Mouse (Mus musculus) left cerebral cortex, postnatal 14 days (tissue): Measurements from ENCODE around the gene Kcnj16. TPM values are rescaled to one million over a fixed set of nuclear protein-coding genes. Genes with fewer than 3 reads are reported as not detected.
A peak's percentile ranks its signal among the peaks of the same experiment; 100 is the strongest.

ENCODE experiments used
- DNase-seq, 2 experiments: peaks; one replicate each; pipeline ENCODE4 v3.0.0; 2021 to 2022; ENCODE audit warnings: low spot score in 2 of 2, mixed read lengths in 1 of 2
- intact Hi-C: fragments of 180-260 bp; cut with DNase I; formaldehyde crosslinking; loops from one replicate; pipeline ENCODE4 v1.15.1; 2025
- total RNA-seq, 2 experiments: library from RNA; stranded (reverse); gene quantifications; 2 replicates each; pipeline ENCODE4 v1.2.3; 2021

Kcnj16 gene
- total RNA-seq, 2 experiments from 2014 or later = 21.6 to 24.8 TPM

- intact Hi-C loops = loop anchor here (5.0 kb wide), 1 partner anchor 477 kb away; no protein-coding TSS in a partner anchor
- no peak for DNase-seq
These were observed 86.4 kb downstream of the Kcnj16 start for GRCm38 (mm10) chr11:111054252-111054651.

GRCm38 (mm10) chr11:111054854-111055822 is 87.3 kb downstream of the Kcnj16 start:
- DNase-seq = peak in 1 of 2 experiments; percentile 38
- intact Hi-C loops = loop anchor here (5.0 kb wide), 1 partner anchor 478 kb away; no protein-coding TSS in a partner anchor

- intact Hi-C loops = no loop called here
- DNase-seq = peak; percentile 43 to 58
These were observed 88.2 kb downstream of the Kcnj16 start for GRCm38 (mm10) chr11:111056030-111056429.

- intact Hi-C loops = no loop called here
- DNase-seq = no peak
These were observed 89.6 kb downstream of the Kcnj16 start for GRCm38 (mm10) chr11:111057435-111057834.

GRCm38 (mm10) chr11:111059440-111059839 is 91.6 kb downstream of the Kcnj16 start:
- no peak for DNase-seq
- intact Hi-C loops = no loop called here

GRCm38 (mm10) chr11:111060216-111060615 is 92.4 kb downstream of the Kcnj16 start:
- DNase-seq = no peak
- intact Hi-C loops = loop anchor here (10.0 kb wide), 2 partner anchors 385 to 525 kb away; no protein-coding TSS in a partner anchor

GRCm38 (mm10) chr11:111064751-111065527 is 97.1 kb downstream of the Kcnj16 start:
- peak; percentile 58 to 60 for DNase-seq
- intact Hi-C loops = loop anchor here (2.0 to 10.0 kb wide), 4 partner anchors 380 to 530 kb away; no protein-coding TSS in a partner anchor

- intact Hi-C loops = loop anchor here (2.0 to 10.0 kb wide), 4 partner anchors 379 to 531 kb away; no protein-coding TSS in a partner anchor
- peak; percentile 93 to 95 for DNase-seq
These were observed 97.9 kb downstream of the Kcnj16 start, which contains the start of gene Kcnj2 for GRCm38 (mm10) chr11:111065635-111066298. Gene Kcnj2 (plus strand): TSS chr11:111066164.

GRCm38 (mm10) chr11:111066299-111066691 is 98.5 kb downstream of the Kcnj16 start:
- intact Hi-C loops = loop anchor here (5.0 to 10.0 kb wide), 3 partner anchors 379 to 531 kb away; no protein-coding TSS in a partner anchor

GRCm38 (mm10) chr11:111067787-111068186 is 100.0 kb downstream of the Kcnj16 start:
- no peak for DNase-seq

More at GRCm38 (mm10) chr11:111066299-111066691, 98.5 kb downstream of the Kcnj16 start:
- peak; percentile 29 to 40 for DNase-seq

GRCm38 (mm10) chr11:111070460-111070859 is 102.6 kb downstream of the Kcnj16 start:
- no peak for DNase-seq
- intact Hi-C loops = no loop called here

More at GRCm38 (mm10) chr11:111067787-111068186, 100.0 kb downstream of the Kcnj16 start:
- intact Hi-C loops = loop anchor here (5.0 to 10.0 kb wide), 3 partner anchors 377 to 533 kb away; no protein-coding TSS in a partner anchor

- intact Hi-C loops = no loop called here
- no peak for DNase-seq
These were observed 106.3 kb downstream of the Kcnj16 start for GRCm38 (mm10) chr11:111074131-111074530.

Other genes with a start within 250 kb of the Kcnj16 start
- gene Kcnj2, start 98.1 kb downstream of the Kcnj16 start, total RNA-seq = 10 to 100 TPM in 1 of 2 experiments, 1 to 10 TPM in 1; 8.6 to 10.7 TPM